In the genomic region with DNA sequence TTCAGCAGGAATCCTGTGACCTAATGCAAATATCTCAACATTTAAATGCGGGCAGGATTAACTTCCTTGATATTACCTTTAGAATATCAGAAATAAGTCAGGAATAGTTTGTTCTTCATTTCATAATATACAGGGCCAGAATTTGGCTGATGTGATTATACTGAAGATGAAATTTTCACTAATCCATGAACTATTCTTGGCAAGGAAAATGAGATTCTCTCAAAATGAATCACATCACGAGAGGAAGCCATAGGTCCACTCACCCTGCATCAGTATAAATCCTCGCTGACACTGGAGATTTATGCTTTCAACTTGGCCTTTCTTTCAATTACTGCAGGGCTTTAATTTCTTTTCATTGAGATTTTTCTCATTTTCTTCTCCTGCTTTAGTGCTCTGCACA, we compare ENCODE assay signal across 22 mouse cellular contexts.
"Had no signal": no experiment of that assay in that cellular context is flagged by ENCODE, and none has a peak within 500 bp of the region (broad histone marks: within the 10 kb centered on the region; RNA-seq: fewer than 3 reads in every experiment).

No protein-coding gene starts in this region.

- DNase-seq: heart, postnatal 10 days; heart, postnatal 14 days; heart, postnatal 36 days; heart, postnatal 4 days; kidney, adult 11 months; kidney, adult 18-20 months; kidney, adult 2 months; kidney, adult 8-10 months; kidney, adult 9 months; kidney, postnatal 10 days; kidney, postnatal 14 days; kidney, postnatal 25 days; kidney, postnatal 36 days; kidney, postnatal 4 days; layer of hippocampus, adult 9-11 months; layer of hippocampus, postnatal 36 days had no signal

- ATAC-seq: hindbrain, embryonic 16.5 days; hindbrain, postnatal 0 days; inflammation-experienced regulatory T-cells, adult 6 months; intestine, embryonic 15.5 days; intestine, embryonic 16.5 days; intestine, postnatal 0 days had no signal
